Mouse (Mus musculus) ovary, postnatal 14 days (tissue): ENCODE measurements around the gene Gpsm2.
"Not testable (repeated sequence)": the region's sequence is repeated elsewhere in the genome, so short reads cannot be mapped to it uniquely, and the experiment has no call there.

Source experiments
- DNase-seq: peaks from one replicate; pipeline ENCODE4 v3.0.0; 2022; ENCODE audit warnings: low spot score

Gene Gpsm2

DNA sequence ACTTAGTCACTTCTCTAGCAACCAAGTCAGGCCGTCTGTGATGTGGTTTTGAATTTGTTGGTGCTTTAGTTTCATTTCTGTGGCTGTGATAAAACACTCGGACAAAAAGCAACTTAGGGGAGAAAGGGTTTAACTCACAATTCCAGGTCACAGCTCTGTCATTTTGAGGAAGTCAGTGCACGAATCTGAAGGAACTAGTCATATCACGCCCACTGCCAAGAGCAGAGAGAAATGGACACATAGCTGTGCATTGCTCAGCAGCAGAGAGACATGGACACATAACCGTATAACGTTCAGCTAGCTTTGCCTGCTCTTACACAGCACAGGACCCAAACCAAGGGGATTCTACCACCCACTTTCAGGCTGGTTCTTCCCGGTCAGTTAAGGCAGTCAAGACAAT is 4.3 kb upstream of the Gpsm2 start:
- no peak for DNase-seq

DNA sequence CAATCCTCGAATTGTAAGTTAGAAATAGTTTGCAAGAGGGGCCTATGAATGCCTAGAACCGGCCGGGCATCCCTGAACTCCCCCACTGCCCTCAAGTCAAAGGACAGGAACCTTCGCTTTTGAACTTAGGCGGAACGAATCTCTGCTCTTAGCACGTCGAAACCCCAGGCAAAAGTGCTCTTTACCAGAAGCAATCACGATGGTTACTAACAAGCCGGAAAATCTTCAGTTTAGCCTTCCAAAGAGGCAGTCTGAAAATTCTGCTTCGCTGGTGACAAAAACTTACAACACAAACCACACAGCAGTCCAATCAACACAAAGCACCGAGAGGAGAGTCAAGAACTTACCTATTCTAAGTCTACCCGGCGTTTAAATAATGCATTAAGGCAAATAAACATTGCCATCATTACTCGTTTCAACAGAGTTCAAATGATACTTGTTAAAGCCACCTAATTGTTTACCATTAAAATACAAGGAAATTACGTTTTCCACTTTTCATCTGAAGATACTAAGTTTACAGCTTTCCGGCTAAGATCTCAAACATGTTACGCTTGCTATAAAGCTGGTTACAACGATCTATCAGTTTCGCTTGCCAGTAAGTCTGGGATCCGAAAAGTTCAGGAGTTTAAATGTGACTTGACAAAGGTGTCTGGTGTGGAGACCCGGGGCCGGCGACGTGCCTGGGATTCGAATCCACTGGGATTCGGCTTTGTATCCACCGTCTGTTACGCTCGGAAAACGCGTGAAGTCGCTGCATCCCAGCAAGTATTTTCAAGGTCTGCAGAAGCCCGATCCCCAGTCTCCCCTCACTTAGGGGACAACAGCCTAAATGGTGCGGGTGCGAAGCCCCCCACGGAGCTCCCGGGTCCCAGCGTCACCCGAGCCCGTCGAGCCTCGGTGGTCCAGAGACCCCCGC is 775 bp downstream of the Gpsm2 start:
- DNase-seq = peak; percentile 39

DNA sequence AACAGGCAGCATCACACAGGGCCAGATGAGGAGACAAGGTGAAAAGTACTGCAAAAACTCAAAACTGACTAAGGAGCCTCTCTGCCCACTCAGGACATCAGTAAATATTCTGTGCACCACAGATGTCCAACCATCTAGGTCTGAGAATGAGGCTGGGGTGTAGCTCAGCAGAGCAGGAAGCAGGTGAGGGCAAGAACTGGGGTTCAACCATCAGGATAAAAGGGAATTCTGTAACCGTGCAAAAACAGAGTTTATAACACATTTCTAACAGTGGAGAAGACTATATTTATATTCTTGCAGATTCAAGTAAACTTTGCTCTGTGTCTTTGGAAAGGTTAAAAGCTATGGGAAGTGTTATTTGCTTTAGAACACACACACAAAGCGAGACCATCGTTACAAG is 2.3 kb downstream of the Gpsm2 start:
- DNase-seq = no peak

DNA sequence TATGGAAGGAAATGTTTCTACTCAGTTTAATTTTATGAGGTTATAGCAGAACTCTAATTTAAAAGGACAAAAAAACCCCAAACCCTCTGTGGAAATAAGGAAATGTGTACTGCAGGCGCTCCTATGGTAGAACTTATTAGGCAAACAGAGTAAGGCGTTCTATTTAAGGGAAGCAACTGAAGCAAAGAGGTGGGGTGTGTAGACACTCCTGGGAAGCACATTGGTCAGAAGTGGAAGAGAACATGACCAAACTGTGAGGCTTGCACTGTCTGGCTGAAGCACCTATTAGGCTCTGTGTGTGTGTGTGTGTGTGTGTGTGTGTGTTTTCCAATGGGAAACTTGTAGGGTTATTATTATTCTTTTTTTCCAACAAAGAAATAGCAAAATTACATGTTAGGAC is 2.8 kb downstream of the Gpsm2 start:
- DNase-seq = no peak

DNA sequence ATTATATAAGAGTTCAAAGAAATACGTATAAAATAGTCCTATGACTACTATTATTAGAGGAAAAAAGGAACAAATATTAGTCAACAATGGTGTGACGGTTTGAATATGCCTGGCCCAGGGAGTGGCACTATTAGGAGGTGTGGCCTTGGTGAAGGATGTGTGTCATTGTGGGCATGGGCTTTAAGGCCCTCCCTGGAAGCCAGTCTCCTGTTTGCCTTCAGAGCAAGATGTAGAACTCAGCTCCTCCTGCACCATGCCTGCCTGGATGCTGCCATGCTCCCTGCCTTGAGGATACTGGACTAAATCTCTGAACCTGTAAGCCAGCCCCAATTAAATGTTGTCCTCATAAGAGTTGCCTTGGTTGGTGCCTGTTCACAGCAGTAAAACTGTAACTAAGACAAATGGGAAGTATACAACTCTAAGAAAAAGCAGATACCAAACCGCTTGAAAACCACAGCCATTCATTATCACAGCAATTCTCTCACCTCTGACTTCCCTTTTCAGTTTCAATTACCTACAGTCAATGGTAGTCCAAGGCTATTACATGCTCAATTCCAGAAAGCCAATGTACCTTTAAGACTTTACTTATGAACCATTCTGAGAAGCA is 4.1 kb downstream of the Gpsm2 start:
- no peak for DNase-seq

DNA sequence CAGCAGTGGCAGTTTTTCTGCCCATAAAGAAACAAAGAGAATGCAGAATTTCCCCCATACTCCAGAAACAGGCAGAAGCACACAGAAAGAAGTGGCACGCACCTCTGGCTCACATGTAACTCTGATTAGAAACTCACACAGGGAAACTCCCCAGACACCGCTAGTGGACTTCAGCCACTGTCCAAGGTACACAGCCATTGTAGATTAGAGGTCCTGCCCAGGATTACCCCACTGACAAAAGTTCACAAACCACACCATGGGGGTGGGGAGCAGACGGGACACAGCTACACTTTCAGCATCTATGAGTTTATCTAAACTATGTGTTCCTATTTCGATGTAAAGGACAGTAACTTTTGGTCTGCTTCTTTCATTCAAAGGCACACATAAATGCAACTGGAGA is 7.3 kb downstream of the Gpsm2 start:
- no peak for DNase-seq

DNA sequence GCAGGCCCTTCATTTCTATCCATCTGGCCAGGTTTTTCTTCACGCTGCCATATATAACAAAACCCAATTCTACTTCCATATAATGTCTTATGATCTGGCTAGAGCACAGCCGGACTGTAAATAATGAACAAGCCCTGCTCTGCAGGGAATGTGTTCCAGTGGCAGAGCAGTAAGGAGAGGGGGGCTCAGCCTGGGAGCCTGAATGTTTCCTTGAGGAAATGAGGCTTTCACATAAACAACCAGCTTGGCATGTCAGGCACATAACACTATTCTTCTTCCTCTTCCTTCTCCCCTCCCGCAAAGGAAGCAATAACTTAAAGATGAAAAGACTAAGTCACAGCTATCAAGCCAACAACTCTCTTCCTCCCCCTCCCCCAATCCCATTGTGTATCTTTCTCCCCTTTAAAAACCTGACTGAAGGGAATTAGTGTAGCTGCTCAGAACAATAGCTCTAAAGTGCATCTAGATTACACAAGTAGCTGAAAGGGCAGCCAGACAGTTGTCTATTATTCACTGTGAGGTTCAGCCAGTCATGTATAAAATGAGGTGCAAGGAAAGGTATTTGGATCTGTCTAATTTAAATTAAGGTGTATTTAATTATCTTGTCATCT is 8.9 kb downstream of the Gpsm2 start:
- DNase-seq = no peak

DNA sequence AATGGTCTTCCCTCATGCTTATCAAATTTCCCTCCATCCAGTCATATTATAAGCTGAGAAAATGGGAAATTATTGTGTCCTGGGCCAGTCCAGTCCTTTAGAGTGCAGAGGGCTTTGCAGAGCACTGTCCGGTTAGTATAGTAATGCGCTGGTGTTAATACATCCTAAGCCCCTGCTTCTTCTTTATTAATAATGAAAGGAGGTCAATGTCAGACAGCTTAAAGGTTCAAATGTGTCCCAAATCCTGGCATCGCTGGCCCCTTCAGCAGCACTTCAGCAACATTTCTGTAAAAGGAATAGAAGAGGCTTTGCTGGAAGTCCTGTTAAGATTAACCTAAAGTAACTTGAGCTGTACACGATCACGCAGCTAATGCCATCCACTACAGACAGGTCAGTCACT is 10.8 kb downstream of the Gpsm2 start:
- no peak for DNase-seq

DNA sequence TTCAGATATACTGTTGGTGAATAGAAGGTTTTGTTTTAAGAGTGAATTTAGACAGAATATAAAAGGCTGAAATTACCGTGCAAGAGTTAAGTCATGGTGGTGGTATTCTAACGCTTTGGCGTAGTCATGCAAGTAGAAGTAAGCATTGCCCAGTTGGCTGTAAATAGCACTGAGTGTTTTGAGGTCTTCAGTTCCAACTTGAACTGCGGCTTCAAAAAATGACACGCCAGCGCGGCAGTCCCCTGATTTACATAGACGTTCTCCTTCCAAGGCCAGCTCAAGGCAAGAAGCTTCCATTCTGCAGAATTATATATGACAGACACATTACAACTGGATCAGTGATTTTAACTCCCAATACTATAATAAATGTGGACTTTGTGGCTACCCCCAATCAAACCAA is 19.3 kb downstream of the Gpsm2 start:
- no peak for DNase-seq

DNA sequence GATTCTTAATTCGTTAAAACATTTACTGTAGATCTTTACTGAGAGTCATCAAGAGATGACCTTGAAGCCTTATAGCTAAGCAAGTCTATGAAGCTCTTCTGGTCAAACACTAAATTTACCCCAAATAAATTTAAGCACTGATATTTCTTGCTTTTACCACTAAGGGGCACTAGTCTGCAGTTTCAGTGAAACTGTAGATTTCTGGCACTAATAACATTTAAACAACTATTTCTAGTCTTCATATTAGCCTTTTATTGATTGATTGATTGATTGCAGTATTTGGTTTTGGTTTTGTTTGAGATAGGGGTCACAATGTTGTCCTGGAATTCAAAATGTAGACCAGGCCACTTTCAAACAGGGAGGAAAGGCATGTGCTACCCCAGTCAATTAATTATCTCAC is 20.9 kb downstream of the Gpsm2 start:
- no peak for DNase-seq

DNA sequence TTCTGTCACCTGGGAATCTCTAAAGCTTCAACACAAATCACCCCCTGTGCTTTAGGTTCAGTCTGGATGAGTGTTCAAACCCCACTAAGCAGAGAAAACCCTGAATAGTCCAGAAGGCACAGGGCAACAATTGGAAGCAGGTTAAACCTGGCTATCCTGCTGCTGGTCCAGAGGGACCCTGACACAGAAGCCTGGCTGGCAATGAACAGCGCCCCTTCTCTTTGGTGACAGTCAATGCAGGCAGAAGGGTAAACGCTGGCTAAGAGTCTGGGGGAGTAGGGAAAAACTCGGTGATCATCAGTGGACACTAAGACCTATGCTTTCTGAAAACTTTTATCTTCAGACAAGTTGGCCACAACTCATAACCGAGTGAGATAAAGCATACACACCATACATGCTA is 22.3 kb downstream of the Gpsm2 start:
- no peak for DNase-seq

DNA sequence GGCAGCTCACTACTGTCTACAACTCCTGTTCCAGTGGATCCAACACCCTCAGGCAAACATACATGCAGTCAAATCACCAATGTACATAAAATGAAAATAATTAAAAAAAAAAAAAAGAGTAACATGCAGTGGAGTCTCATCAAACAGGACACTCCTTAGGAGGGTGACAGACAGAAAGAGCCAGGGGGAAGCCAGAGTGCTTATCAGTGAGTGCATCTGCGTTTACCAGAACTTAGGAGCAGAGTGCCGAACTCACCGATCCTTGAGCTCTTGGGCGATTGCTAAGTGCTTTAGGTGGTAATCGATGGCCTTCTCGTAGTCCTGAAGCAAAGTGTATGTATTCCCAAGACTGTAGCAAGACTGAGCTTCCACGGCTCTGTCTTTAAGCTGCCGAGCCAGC is 23.4 kb downstream of the Gpsm2 start:
- DNase-seq = no peak

DNA sequence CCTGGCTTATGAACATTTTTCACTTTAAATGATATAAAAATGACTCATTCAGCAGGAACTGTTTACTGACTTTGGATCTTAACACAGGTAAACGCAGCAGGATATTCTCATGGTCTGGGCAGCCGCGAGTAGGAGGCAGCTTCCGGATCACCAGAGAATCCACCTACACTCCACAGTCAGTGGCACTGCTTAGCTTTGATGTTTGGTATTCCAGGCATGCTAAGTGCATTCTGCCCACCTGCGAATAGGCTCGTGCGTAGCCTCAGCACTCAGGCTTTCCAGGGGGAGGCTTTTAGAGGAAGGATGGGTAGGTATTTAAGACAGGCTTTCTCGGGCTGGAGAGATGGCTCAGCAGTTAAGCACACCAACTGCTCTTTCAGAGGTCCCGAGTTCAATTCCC is 27.8 kb downstream of the Gpsm2 start:
- no peak for DNase-seq

DNA sequence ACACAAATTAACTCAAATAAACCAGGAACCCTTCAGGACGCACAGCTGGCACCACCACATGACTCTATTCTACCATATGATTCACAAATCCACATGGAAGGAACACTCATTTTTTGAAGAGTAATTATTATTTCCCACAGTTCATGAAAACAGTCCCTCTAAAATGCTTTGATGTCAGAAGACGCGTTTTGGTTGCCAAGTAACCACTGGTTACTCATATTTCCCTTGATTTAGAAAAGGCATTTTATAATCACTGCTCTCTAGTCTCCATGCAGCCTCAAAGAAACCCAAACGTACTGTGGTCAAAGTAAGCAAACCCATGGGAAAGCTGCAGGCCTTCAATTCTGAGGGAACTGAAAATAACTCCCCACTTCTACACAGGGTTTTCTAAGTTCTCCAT is 32.1 kb downstream of the Gpsm2 start:
- no peak for DNase-seq

DNA sequence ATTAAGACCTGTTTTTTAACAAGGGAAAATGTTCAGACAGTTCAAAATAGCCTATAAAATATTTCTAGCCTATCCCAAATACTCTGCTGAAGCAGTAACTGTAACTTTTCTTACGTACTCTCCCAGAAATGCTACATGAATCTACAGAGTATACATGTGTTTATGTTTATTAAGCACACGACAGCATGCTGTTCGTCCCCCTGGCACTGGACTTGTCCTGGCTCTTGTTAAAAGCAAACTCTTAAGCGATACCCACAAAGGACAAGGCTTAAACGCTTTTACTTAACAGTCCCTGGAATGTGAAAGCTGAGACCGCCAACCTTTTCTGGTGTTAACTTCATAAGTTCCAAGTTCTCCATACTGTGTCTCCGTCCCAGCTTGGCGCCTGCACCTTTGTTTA is 32.7 kb downstream of the Gpsm2 start:
- DNase-seq = no peak

DNA sequence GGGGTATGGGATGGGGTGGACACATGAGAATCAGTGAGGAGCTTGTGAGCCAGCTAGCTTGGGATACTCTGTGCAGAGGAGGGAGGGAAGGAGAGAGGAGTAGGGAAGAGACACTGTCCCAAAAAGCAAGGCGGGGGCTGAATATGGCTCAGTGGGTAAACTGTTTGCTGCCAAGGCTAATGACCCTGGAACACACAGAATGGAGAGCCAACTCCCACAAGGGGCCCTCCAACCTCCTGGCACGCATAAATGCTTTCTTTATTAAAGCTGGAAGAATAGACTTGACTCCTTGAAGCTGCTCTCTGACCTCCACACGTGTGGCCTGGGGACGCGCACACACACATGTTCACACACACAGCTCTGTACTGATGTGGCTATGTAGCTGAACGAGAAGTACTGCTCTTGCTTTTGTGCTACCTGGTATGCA is 33.1 kb downstream of the Gpsm2 start:
- peak; percentile 24 for DNase-seq

DNA sequence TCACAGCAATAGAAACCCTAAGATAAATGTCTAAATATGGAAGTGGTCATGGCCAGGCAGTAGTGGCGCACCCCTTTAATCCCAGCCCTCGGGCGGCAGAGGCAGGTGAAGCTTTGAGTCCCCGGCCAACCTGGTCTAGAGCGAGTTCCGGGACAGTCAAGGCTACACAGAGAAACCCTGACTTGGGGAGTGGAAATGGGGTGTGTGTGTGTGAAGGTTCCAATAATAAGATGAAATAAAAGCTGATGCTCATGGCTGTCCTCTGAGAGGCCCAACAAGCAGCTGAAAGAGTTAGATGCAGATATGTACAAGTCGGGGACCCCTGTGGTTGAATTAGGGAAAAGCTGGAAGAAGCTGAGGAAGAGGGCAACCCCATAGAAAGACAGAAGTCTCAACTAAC is 36.4 kb downstream of the Gpsm2 start:
- no peak for DNase-seq

DNA sequence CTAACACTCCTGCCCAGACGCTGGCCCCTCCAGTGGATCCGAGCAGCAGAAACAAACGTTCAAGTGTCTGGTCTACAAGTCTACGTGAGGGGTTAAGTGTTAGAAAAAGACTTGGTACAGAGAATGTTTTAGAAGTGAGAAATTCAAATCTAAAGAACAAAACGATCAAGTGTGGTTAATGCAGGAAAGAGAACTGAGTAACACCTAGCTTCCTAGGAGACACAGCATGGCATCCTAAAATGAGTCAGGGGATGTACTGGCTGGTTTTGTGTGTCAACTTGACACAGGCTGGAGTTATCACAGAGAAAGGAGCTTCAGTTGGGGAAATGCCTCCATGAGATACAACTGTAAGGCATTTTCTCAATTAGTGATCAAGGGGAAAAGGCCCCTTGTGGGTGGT is 38.5 kb downstream of the Gpsm2 start:
- DNase-seq = not testable (repeated sequence)

DNA sequence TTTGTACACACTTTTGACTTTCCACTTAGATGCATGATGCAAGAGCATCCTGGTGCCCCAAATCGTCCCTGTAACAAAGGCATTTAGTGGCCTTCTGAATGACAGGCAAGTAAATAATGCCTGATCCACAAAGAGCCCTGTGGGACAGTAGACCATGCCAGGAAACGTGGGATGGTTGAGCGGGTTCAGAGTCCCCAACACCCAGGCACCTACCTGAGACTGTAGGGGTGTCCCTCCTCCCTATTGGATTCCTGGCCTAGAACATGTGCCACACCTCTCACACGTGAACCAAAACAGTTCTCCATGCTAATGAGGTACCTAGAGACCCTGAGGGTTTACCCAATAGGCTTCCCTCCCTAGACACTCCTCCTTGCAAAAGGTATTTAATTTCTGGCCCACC is 41.1 kb downstream of the Gpsm2 start:
- DNase-seq = no peak

DNA sequence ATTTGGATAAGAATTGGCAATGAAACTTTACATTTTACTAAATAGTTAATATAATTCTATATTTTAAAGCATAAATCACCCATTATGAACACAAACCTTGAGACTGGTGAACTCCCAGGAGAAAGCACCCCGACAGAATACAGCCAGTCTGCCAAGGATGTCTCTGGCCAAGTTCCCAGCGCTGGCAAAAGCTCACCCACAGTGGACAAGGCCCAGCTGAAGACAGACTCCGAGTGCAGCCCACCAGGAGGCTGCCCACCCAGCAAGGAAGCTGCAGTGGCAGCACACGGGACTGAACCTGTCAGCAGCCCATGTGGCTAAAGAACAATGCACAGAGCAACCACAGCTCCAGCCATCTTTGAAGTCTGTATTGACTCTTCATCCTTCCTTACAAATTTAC is 45.5 kb downstream of the Gpsm2 start:
- no peak for DNase-seq

DNA sequence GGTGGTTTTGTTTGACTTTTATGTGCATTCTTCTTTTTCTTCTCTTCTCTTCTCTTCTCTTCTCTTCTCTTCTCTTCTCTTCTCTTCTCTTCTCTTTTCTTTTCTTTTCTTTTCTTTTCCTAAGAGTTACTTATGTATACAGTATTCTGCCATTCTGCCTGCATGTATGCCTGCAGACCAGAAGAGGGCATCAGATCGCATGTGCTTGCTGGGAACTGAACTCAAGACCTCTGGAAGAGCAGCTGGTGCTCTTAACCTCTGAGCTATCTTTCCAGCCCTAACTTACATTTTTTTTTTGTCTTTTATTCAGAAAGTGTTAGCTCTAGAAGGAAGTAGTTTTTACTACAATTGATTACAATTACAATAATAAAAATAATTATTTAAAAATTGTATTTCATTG is 61.2 kb downstream of the Gpsm2 start:
- DNase-seq = no peak

DNA sequence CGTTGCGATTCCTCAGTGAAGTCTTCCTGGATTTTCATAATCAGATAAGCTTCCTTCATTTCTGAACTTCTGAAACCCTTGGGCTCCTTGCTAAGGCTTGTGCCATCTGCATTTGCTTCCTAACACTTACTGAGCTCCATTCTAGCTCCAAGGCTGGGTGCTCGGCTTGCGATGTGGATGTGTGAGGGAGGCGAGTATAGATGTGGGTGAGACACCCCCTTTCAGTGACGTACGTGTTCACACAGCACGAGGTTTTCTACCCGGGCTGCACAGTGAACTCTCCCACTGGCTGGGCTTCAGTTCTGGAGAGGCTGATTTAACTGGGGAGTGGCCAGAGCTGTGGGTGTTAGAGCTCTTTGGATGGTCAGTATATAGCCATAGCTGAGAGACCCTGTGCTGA is 63.5 kb downstream of the Gpsm2 start:
- no peak for DNase-seq

DNA sequence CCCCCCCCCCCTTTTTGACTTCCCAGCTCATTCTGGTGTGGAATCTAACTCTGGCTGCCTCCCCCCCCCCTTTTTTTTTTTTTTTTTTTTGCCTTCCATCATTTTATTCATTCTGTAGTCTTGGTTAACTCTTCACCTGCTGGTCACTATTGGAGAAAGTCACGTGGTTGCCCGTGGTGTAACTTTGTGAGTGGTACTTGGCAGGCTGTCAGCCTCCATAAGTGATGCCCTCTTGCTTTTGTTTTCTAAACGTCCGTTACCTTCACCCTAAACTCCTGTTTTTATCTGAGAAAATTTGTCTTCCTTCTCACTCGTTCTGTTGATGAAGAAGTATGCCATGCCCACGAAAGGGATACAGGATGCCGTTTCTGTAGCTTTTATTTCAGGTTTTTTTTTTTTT is 66.6 kb downstream of the Gpsm2 start:
- DNase-seq = no peak
